Mouse (Mus musculus): ENCODE measurements around the gene Gm20379. TPM values are rescaled to one million over a fixed set of nuclear protein-coding genes. Genes with fewer than 3 reads are reported as not detected.
A peak's percentile ranks its signal among the peaks of the same experiment; 100 is the strongest.

Gene Gm20379
- total RNA-seq (2021), result not detected

- intact Hi-C loops (cut with DNase I), result no loop called here
- DNase-seq, result no peak
Measured at GRCm38 (mm10) chr13:92305680-92306079, at the start of gene Gm20379. Gene Gm20379, plus strand, starts transcription at chr13:92305980.

DNA sequence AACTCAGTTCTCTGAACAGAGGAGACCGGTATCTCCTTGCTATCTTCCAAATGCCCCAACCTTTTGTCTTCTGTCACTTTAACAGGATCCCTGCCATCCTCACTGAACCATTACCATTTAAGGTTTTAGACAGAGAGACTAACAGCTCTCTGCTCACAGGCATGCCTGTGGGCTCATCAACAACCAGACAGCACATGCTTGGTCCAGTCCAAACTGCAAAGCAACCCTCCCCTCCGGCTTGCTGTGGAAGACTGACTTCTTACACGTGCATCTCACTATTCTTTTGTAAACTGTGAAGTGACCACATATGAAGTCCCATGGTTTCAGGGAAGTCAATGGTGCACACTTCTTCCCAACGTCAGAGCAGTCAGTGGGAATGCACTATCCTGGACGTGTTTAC, 44.5 kb upstream of the Gm20379 start:
- DNase-seq, result no peak
- intact Hi-C loops (cut with DNase I), result no loop called here

DNA sequence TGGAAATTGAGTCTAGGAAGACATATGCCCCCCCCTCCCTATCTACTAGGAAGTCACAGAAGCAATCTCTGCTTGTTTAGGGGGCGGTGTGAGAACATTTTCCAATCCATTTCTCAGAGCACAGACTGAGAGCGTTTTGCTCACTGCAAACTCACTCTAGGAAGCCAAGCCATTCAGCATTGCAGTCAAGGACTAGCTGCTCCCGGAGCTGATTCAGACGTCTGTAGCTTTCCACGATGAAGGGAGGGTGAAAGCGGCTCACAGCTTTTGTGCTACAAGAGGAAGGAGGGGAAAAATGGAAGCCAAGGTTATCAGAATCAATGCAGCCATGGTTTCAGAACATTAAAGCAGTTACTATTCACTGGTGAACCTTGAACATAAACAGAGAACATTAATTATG, 42.2 kb upstream of the Gm20379 start:
- intact Hi-C loops (cut with DNase I), result no loop called here
- DNase-seq, result no peak

GRCm38 (mm10) chr13:92267076-92267475, 38.7 kb upstream of the Gm20379 start:
- peak in 1 of 2 experiments; percentile 14 for DNase-seq
- intact Hi-C loops (cut with DNase I), result no loop called here

- intact Hi-C loops (cut with DNase I), result no loop called here
- DNase-seq, result peak; percentile 73 to 78
Measured at GRCm38 (mm10) chr13:92274274-92275198, 31.2 kb upstream of the Gm20379 start.

GRCm38 (mm10) chr13:92275292-92275691, 30.5 kb upstream of the Gm20379 start:
- no peak for DNase-seq
- intact Hi-C loops (cut with DNase I), result no loop called here

GRCm38 (mm10) chr13:92277027-92277426, 28.8 kb upstream of the Gm20379 start:
- no peak for DNase-seq
- intact Hi-C loops (cut with DNase I), result no loop called here

GRCm38 (mm10) chr13:92291605-92292004, 14.2 kb upstream of the Gm20379 start:
- intact Hi-C loops (cut with DNase I), result no loop called here
- DNase-seq, result no peak

- DNase-seq, result no peak
- intact Hi-C loops (cut with DNase I), result no loop called here
Measured at GRCm38 (mm10) chr13:92293883-92294282, 11.9 kb upstream of the Gm20379 start.

DNA sequence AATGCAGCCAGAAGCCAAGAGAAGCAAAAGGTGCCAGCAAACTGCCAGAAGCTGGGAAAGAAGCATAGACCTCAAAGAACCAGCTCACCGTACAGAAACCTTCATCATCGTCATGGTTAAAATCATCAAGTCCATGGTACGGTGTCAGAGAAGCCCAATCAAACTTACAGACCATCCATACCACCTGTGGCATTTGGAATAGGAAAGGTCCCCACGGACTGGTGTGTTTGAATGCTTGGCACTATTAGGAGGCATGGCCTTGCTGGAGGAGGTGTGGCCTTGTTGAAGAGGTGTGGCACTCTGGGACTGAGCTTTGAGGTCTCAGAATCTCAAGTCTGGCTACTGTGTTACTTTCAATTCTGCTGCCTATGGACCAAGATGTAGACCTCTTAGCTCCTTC, 9.3 kb upstream of the Gm20379 start:
- no peak for DNase-seq
- intact Hi-C loops (cut with DNase I), result no loop called here

DNA sequence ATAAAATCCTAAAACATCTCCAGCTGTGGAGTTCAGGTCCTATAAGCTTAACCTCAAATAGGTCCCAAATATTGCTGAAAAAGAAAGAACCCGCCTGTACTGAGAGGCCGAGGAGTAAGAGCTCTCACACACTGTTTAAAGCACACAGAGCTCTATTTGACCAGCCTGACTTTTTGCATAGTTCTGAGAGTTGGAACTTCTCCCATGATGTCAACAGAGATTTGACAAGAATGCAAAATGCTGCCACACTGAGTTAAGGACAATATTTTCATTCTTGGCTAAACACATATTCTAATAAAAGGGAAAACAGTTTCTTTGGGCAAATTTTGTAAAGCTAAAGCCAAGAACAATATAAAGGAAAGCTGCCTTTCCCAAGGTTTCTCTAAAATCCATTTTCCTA, 8.8 kb upstream of the Gm20379 start:
- DNase-seq, result no peak

GRCm38 (mm10) chr13:92299522-92299921, 6.3 kb upstream of the Gm20379 start:
- intact Hi-C loops (cut with DNase I), result no loop called here
- peak in 1 of 2 experiments; percentile 10 for DNase-seq

More for the DNA sequence above, 8.8 kb upstream of the Gm20379 start:
- intact Hi-C loops (cut with DNase I), result no loop called here

- intact Hi-C loops (cut with DNase I), result no loop called here
Measured at GRCm38 (mm10) chr13:92301754-92302153, 4.0 kb upstream of the Gm20379 start.

GRCm38 (mm10) chr13:92302466-92302865, 3.3 kb upstream of the Gm20379 start:
- intact Hi-C loops (cut with DNase I), result no loop called here

More at GRCm38 (mm10) chr13:92301754-92302153, 4.0 kb upstream of the Gm20379 start:
- no peak for DNase-seq

DNA sequence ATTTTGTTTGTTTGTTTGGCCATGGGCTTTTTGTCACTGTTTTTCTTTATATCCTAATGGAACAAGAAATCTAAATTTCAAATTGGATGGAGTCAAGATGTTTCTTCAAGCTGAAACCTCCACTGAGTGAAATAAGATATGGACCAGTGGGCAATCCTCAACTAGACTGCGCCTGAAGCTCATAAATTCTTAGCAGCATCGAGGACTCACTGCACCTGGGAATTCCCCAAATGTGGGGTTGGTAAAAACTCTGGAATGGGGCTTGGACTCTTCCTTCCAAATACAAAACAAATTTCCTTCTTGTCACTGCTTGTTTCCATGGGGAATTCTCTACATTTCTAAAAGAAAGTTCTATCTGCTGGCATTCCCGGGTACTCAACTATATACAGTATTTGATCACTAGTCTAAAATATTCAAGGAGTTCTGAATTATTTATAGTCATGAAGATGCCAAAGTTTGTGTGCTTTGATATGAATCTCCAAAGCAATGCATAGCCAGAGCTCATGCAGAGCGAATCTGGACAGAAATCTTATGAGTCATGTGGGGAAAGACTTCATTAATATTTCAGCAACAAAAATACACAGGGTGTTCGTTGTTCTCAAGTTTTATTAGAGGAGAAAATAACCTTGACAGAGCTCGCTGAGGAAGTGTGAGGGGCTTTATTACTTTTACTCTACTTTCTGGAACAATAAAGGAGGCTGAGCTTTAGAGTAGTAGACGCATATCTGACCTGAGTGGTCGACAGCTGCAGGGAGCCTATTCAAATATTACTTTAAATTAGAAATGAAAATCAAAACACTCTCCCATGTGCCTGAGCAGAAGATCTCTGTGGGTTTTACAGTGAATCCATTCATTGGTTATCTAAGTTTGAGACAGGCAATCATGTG, 2.5 kb upstream of the Gm20379 start:
- no peak for DNase-seq
- intact Hi-C loops (cut with DNase I), result no loop called here

More at GRCm38 (mm10) chr13:92302466-92302865, 3.3 kb upstream of the Gm20379 start:
- no peak for DNase-seq

DNA sequence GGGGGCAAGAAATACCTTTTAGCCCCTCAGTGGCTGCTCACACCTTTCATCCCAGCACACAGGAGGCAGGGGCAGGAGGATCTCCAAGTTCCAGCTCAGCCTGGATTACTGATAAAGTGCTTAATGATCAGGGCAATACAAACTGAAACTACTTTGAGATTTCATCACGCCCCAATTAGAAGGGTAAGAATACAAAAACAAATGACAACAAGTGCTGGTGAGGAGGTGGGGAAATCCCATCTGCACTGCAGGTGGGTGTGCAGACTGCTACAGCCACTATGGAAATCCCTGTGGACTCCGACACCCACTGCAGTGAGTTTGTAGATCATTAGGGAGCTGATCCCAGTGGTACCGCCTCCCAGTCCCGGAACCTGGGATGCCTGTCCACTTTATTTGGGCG, 1.5 kb upstream of the Gm20379 start:
- DNase-seq, result no peak
- intact Hi-C loops (cut with DNase I), result no loop called here

GRCm38 (mm10) chr13:92314613-92315012, 8.8 kb downstream of the Gm20379 start:
- DNase-seq, result no peak
- intact Hi-C loops (cut with DNase I), result no loop called here

DNA sequence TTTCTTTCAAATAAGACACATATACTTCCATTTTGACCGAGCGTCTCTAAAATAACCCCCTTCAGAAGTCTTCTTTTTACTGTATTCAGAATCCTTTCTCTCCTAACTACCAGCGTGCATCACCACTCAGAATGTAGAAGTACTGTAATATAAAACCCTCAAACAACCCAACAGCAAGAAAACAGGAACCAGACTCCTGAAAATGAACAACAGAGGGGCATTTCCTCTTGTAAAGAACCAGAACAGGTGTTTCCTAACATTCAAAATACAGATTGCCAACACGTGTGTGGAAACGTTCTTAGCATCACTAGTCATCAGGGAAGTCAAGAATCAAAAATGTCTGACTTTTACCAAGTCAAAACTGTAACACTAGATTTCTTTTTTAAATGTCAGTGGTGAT, 15.0 kb downstream of the Gm20379 start:
- intact Hi-C loops (cut with DNase I), result no loop called here
- DNase-seq, result no peak

GRCm38 (mm10) chr13:92326030-92326429, 20.2 kb downstream of the Gm20379 start:
- DNase-seq, result peak in 1 of 2 experiments; percentile 3
- intact Hi-C loops (cut with DNase I), result no loop called here

DNA sequence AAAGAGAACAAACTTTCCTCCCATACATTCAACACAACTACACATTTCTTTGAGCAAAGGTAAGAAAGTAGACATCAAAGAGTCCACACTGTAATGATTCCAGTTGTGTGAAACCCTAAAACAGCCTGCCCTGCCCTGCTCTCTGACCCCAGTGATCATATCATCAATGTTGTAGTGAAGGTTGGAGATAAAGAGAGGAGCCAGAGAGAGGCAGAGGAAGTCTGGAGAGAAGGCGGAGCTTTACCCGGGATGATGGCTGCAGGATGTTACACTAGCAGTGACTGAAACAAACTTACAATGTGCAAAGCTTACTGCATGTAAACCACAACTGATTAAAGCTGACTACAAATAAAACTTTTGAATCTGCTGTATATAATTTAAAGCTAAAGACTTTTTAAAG, 22.2 kb downstream of the Gm20379 start:
- intact Hi-C loops (cut with DNase I), result no loop called here
- no peak for DNase-seq

DNA sequence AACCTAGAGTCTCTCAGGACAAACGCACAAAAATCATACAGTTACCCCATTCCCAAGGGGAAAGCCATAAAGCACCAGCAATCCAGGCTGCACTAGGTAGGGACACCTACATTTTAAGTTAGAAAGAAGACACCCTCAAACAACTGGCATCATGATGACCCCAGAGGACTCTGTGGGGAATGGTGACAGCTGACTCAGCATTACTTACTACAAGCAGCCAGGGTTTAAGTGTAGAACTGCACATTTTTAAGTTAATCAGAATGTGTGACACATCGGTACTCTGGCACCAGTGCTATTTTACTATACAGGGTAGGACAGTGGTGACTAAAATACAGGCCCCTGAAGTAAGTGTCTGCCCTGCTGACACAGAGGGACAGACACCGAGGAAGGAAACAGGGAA, 24.8 kb downstream of the Gm20379 start:
- intact Hi-C loops (cut with DNase I), result no loop called here
- no peak for DNase-seq
